Mouse (Mus musculus): ENCODE measurements at regions not wholly inside any gene's neighbourhood (a gene's known extent, or its start where the extent isn't known, plus 50 kb on each side); places are given as distances from the start of the nearest gene placed in this dataset.

- Histone ChIP-seq H3K4me2 (ENCODE audit: low read length) (no peak overlapping the region), H3K4me3 (ENCODE audit: control insufficient read depth in 1 of 2, insufficient read depth in 1 of 2, low read depth in 1 of 2, low read length in 2 of 2) (no peak overlapping the region), H3K27me3 (ENCODE audit: control insufficient read depth, insufficient read depth, low read length) (no peaks in the 10 kb centered on the region), H3K4me1 (ENCODE audit: control insufficient read depth in 2 of 2, insufficient read depth in 2 of 2, low read length in 2 of 2) (peaks cover 4 to 5% of the 10 kb centered on the region in 2 experiments; a peak in 2 of 4 replicates), H3K9me3 (ENCODE audit: control insufficient read depth, low read length) (no peaks in the 10 kb centered on the region), H3K36me3 (ENCODE audit: control insufficient read depth, insufficient read depth, low read length) (no peaks in the 10 kb centered on the region), H3K9ac (ENCODE audit: low read length) (no peak overlapping the region), H3K27ac (replicated peaks in 1 of 2; ENCODE audit: control insufficient read depth in 1 of 2, insufficient read depth in 1 of 2, low read depth in 2 of 2, low read length in 2 of 2) (no peak overlapping the region)
- ATAC-seq (ENCODE audit: insufficient number of reproducible peaks, insufficient read depth, low FRiP score, low read depth): no peak
- 75% methylated on average over 7 of the region's 7 CpGs for WGBS
These were observed 496.2 kb upstream of the Fam160b2 start for GRCm38 (mm10) chr14:71095661-71096422.

DNA sequence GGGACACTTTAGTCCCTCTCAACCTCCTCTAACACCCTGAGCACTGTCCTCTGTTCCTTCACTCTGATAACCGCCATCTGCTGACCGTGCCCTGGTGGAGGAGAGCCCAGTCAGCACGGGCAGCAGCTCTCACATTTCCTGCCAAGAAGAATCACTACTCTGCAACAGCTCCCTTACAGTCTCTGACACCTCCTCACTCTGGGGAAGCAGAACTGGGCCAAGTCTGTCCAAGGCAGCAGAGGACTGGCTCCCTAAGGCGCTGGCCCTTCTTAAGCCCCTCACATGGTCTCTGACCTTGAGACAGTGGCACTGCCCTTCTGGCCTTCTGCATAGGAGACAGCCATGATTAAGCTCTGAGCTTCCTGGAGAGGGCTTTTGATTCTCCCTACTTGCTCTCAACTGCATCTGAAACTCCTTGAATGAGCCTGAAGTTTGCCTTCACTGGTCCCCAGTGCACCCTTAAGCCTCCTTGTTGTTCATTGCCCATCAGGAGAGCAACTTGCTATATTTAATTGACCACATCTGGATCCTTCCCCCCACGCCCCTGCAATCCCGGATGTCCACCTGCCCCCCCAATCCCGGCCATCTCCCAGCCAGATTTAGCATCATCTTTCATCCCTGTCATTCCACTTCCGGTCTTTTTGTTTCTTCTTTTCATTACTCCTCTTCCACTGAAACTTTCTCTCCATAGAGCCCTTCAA, 493.1 kb upstream of the Fam160b2 start:
- no peaks in the 10 kb centered on the region for H3K27me3 ChIP-seq (ENCODE audit: control insufficient read depth, insufficient read depth, low read length)
- no peak overlapping the region for H3K4me2 ChIP-seq (ENCODE audit: low read length)
- no peak overlapping the region for H3K27ac ChIP-seq (replicated peaks in 1 of 2; ENCODE audit: control insufficient read depth in 1 of 2, insufficient read depth in 1 of 2, low read depth in 2 of 2, low read length in 2 of 2)
- no peaks in the 10 kb centered on the region for H3K9me3 ChIP-seq (ENCODE audit: control insufficient read depth, low read length)
- WGBS: 55% methylated on average over 8 of the region's 8 CpGs
- no peak for ATAC-seq (ENCODE audit: insufficient number of reproducible peaks, insufficient read depth, low FRiP score, low read depth)
- H3K4me3 ChIP-seq (ENCODE audit: control insufficient read depth in 1 of 2, insufficient read depth in 1 of 2, low read depth in 1 of 2, low read length in 2 of 2): no peak overlapping the region
- peaks cover 4 to 5% of the 10 kb centered on the region in 2 experiments; a peak in 2 of 4 replicates for H3K4me1 ChIP-seq (ENCODE audit: control insufficient read depth in 2 of 2, insufficient read depth in 2 of 2, low read length in 2 of 2)
- H3K9ac ChIP-seq (ENCODE audit: low read length): no peak overlapping the region
- H3K36me3 ChIP-seq (ENCODE audit: control insufficient read depth, insufficient read depth, low read length): no peaks in the 10 kb centered on the region

GRCm38 (mm10) chr14:71085721-71086120, 486.1 kb upstream of the Fam160b2 start:
- no peaks in the 10 kb centered on the region for H3K36me3 ChIP-seq (ENCODE audit: control insufficient read depth, insufficient read depth, low read length)
- H3K4me3 ChIP-seq (ENCODE audit: control insufficient read depth in 1 of 2, insufficient read depth in 1 of 2, low read depth in 1 of 2, low read length in 2 of 2): no peak overlapping the region
- H3K27me3 ChIP-seq (ENCODE audit: control insufficient read depth, insufficient read depth, low read length): no peaks in the 10 kb centered on the region
- no peaks in the 10 kb centered on the region for H3K4me1 ChIP-seq (ENCODE audit: control insufficient read depth in 2 of 2, insufficient read depth in 2 of 2, low read length in 2 of 2)
- H3K9ac ChIP-seq (ENCODE audit: low read length): no peak overlapping the region
- no peak overlapping the region for H3K4me2 ChIP-seq (ENCODE audit: low read length)
- no peak for ATAC-seq (ENCODE audit: insufficient number of reproducible peaks, insufficient read depth, low FRiP score, low read depth)
- no peaks in the 10 kb centered on the region for H3K9me3 ChIP-seq (ENCODE audit: control insufficient read depth, low read length)
- WGBS: 86% methylated on average over 3 of the region's 3 CpGs
- H3K27ac ChIP-seq (replicated peaks in 1 of 2; ENCODE audit: control insufficient read depth in 1 of 2, insufficient read depth in 1 of 2, low read depth in 2 of 2, low read length in 2 of 2): no peak overlapping the region

- Histone ChIP-seq H3K36me3 (ENCODE audit: control insufficient read depth, insufficient read depth, low read length) (no peaks in the 10 kb centered on the region), H3K9me3 (ENCODE audit: control insufficient read depth, low read length) (no peaks in the 10 kb centered on the region), H3K4me3 (ENCODE audit: control insufficient read depth in 1 of 2, insufficient read depth in 1 of 2, low read depth in 1 of 2, low read length in 2 of 2) (no peak overlapping the region), H3K9ac (ENCODE audit: low read length) (no peak overlapping the region), H3K4me1 (ENCODE audit: control insufficient read depth in 2 of 2, insufficient read depth in 2 of 2, low read length in 2 of 2) (no peaks in the 10 kb centered on the region), H3K27ac (replicated peaks in 1 of 2; ENCODE audit: control insufficient read depth in 1 of 2, insufficient read depth in 1 of 2, low read depth in 2 of 2, low read length in 2 of 2) (no peak overlapping the region), H3K4me2 (ENCODE audit: low read length) (no peak overlapping the region), H3K27me3 (ENCODE audit: control insufficient read depth, insufficient read depth, low read length) (no peaks in the 10 kb centered on the region)
- no peak for ATAC-seq (ENCODE audit: insufficient number of reproducible peaks, insufficient read depth, low FRiP score, low read depth)
These were observed 482.7 kb upstream of the Fam160b2 start for GRCm38 (mm10) chr14:71082327-71082726.

DNA sequence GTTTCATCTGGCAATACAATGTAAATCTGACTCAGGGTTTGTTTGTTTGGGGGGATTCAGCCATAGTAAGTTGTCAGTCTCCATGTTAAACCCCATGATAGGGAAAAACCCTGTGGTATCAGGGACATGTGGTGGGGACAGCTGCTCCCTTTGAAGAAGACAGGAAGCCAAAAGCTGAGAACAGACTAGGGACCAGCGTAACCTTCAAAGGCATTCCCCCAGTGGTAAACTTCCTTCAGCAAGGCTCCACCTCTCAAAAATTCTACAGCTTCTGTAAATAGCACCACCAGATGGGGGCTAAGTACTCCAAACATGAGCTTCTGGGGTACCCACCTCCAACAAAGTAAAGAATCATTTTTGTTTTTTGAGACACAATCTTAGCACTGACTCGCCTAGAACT, 476.0 kb upstream of the Fam160b2 start:
- Histone ChIP-seq H3K9ac (ENCODE audit: low read length) (no peak overlapping the region), H3K27me3 (ENCODE audit: control insufficient read depth, insufficient read depth, low read length) (no peaks in the 10 kb centered on the region), H3K9me3 (ENCODE audit: control insufficient read depth, low read length) (no peaks in the 10 kb centered on the region), H3K36me3 (ENCODE audit: control insufficient read depth, insufficient read depth, low read length) (no peaks in the 10 kb centered on the region), H3K4me2 (ENCODE audit: low read length) (no peak overlapping the region), H3K4me1 (ENCODE audit: control insufficient read depth in 2 of 2, insufficient read depth in 2 of 2, low read length in 2 of 2) (no peaks in the 10 kb centered on the region), H3K27ac (replicated peaks in 1 of 2; ENCODE audit: control insufficient read depth in 1 of 2, insufficient read depth in 1 of 2, low read depth in 2 of 2, low read length in 2 of 2) (no peak overlapping the region), H3K4me3 (ENCODE audit: control insufficient read depth in 1 of 2, insufficient read depth in 1 of 2, low read depth in 1 of 2, low read length in 2 of 2) (no peak overlapping the region)
- 85% methylated on average over 2 of the region's 2 CpGs for WGBS
- ATAC-seq (ENCODE audit: insufficient number of reproducible peaks, insufficient read depth, low FRiP score, low read depth): no peak

- no peak for ATAC-seq (ENCODE audit: insufficient number of reproducible peaks, insufficient read depth, low FRiP score, low read depth)
- H3K9me3 ChIP-seq (ENCODE audit: control insufficient read depth, low read length): no peaks in the 10 kb centered on the region
These were observed 474.4 kb upstream of the Fam160b2 start for GRCm38 (mm10) chr14:71074019-71074418.

DNA sequence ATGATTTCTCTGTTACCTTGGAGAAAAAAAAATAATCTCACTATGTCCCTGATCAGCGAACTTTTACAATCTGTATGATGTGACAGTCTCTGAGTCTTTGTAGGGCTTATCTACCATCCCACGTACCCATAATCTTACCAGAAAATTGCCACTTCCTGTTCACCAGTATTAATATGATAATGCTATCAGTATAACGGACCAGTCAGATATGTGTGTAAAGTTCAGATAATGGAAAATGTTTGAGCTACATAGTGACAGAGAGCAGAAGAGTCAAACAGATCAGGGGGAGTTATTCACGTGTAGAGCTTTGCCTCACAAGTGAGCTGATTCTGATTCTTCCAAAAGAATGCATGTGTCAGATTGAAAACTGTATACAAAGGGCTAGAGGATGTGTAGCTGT, 466.0 kb upstream of the Fam160b2 start:
- ATAC-seq (ENCODE audit: insufficient number of reproducible peaks, insufficient read depth, low FRiP score, low read depth): no peak
- no peaks in the 10 kb centered on the region for H3K9me3 ChIP-seq (ENCODE audit: control insufficient read depth, low read length)
- no peak overlapping the region for H3K4me3 ChIP-seq (ENCODE audit: control insufficient read depth in 1 of 2, insufficient read depth in 1 of 2, low read depth in 1 of 2, low read length in 2 of 2)
- no peak overlapping the region for H3K9ac ChIP-seq (ENCODE audit: low read length)
- H3K4me2 ChIP-seq (ENCODE audit: low read length): no peak overlapping the region
- H3K36me3 ChIP-seq (ENCODE audit: control insufficient read depth, insufficient read depth, low read length): no peaks in the 10 kb centered on the region
- no peaks in the 10 kb centered on the region for H3K4me1 ChIP-seq (ENCODE audit: control insufficient read depth in 2 of 2, insufficient read depth in 2 of 2, low read length in 2 of 2)
- H3K27me3 ChIP-seq (ENCODE audit: control insufficient read depth, insufficient read depth, low read length): no peaks in the 10 kb centered on the region
- no peak overlapping the region for H3K27ac ChIP-seq (replicated peaks in 1 of 2; ENCODE audit: control insufficient read depth in 1 of 2, insufficient read depth in 1 of 2, low read depth in 2 of 2, low read length in 2 of 2)
- 39% methylated on average over 4 of the region's 4 CpGs for WGBS

More at GRCm38 (mm10) chr14:71074019-71074418, 474.4 kb upstream of the Fam160b2 start:
- no peak overlapping the region for H3K4me3 ChIP-seq (ENCODE audit: control insufficient read depth in 1 of 2, insufficient read depth in 1 of 2, low read depth in 1 of 2, low read length in 2 of 2)
- H3K27ac ChIP-seq (replicated peaks in 1 of 2; ENCODE audit: control insufficient read depth in 1 of 2, insufficient read depth in 1 of 2, low read depth in 2 of 2, low read length in 2 of 2): no peak overlapping the region
- H3K27me3 ChIP-seq (ENCODE audit: control insufficient read depth, insufficient read depth, low read length): no peaks in the 10 kb centered on the region
- no peaks in the 10 kb centered on the region for H3K36me3 ChIP-seq (ENCODE audit: control insufficient read depth, insufficient read depth, low read length)
- H3K4me1 ChIP-seq (ENCODE audit: control insufficient read depth in 2 of 2, insufficient read depth in 2 of 2, low read length in 2 of 2): no peaks in the 10 kb centered on the region
- H3K4me2 ChIP-seq (ENCODE audit: low read length): no peak overlapping the region
- no peak overlapping the region for H3K9ac ChIP-seq (ENCODE audit: low read length)

Measured in heart, embryonic 14.5 days (tissue).